Mouse (Mus musculus) hindbrain, postnatal 0 days (tissue): ENCODE results near the gene Ctcf. TPM values are rescaled to one million over a fixed set of nuclear protein-coding genes. Genes with fewer than 3 reads are reported as not detected.

Experiments used
- ATAC-seq: fragments of 200-750 bp; cut with Nextera tagmentation; 2 replicates; pipeline ENCODE4 v1.8.0; 2017; ENCODE audit warnings: mild to moderate bottlenecking, moderate TSS enrichment, moderate library complexity
- DNase-seq: peaks from one replicate; pipeline ENCODE4 v3.0.0-alpha.2; 2015; ENCODE audit warnings: low spot score
- H3K27ac ChIP-seq: fragments of 300-500 bp; sonication (generic); 2 replicates; pipeline ENCODE4 v1.5.1; 2014; ENCODE audit warnings: mild to moderate bottlenecking
- H3K27me3 ChIP-seq: fragments of 300-500 bp; sonication (generic); 2 replicates; pipeline ENCODE4 v1.6.1; 2014; ENCODE audit warnings: low read length, mixed read lengths; ENCODE audit not compliant: insufficient read depth
- H3K36me3 ChIP-seq: fragments of 300-500 bp; sonication (generic); 2 replicates; pipeline ENCODE4 v1.6.1; 2014; ENCODE audit warnings: low read length, mixed read lengths; ENCODE audit not compliant: insufficient read depth
- H3K4me1 ChIP-seq: fragments of 300-500 bp; sonication (generic); 2 replicates; pipeline ENCODE4 v1.6.1; 2014; ENCODE audit warnings: antibody characterized with exemption, low read length, mixed read lengths; ENCODE audit not compliant: insufficient read depth
- H3K4me2 ChIP-seq: fragments of 300-500 bp; sonication (generic); 2 replicates; pipeline ENCODE4 v1.6.1; 2014; ENCODE audit warnings: low read depth, mild to moderate bottlenecking, low read length, moderate library complexity, mixed read lengths
- H3K4me3 ChIP-seq: fragments of 300-500 bp; sonication (generic); 2 replicates; pipeline ENCODE4 v1.5.1; 2014; ENCODE audit warnings: low read length
- H3K9ac ChIP-seq: fragments of 300-500 bp; sonication (generic); replicated peaks from 2 replicates; pipeline ENCODE4 v1.6.1; 2014; ENCODE audit warnings: mild to moderate bottlenecking, low read length, moderate library complexity, mixed read lengths
- H3K9me3 ChIP-seq: fragments of 300-500 bp; sonication (generic); 2 replicates; pipeline ENCODE4 v1.6.1; 2016; ENCODE audit warnings: low read length, mixed read lengths
- CTCF ChIP-seq: IDR thresholded peaks from 2 replicates; pipeline ENCODE4 v1.5.1; 2016; ENCODE audit warnings: antibody characterized with exemption, control low read depth, low read depth
- WGBS: fragments of 180-500 bp; shearing (Covaris S2); extraction: QIAGEN DNeasy Blood & Tissue Kit; methylation state at CpG from one replicate; pipeline ENCODE4 v1.1.7; 2014; 5-methylcytosine and 5-hydroxymethylcytosine counted together
- polyA plus RNA-seq: library from polyadenylated mRNA; unstranded; fragments of >200 nt; fragmentation: Nextera tagmentation; extraction: Ambion mirVana; gene quantifications from 2 replicates; pipeline ENCODE4 v1.2.1, GENCODE M21; 2015
- total RNA-seq: library from RNA; depleted of rRNA; stranded (reverse); fragments of >200 nt; gene quantifications from 2 replicates; pipeline ENCODE4 v1.2.3, GENCODE M21; 2014

The Ctcf gene
- total and polyA plus RNA-seq, 2 experiments from 2014 or later: 35.9 to 88.1 TPM

DNA sequence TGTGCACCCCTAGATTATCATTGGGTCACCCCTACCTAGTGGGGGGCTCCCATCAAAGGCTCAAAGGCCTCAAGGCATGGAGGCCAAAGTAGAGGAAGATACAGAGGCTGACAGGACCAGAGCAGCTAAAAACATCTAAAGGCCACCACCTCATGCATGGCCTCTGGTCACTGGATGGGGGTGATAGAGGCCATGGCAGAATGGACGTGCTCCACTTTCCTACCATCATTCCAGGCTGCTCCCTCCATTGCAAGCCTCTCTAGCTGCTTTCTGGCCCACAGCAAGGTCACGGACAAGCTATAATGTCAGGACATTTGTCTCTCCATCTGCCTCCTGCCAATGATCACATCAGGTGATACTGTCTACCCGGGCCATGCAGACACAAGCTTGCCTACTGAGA is 75.9 kb downstream of the Ctcf start:
- ATAC-seq: no peak
- Histone ChIP-seq H3K27ac (no peak overlapping the region), H3K27me3 (no peaks in the 10 kb centered on the region), H3K9ac (no peak overlapping the region), H3K9me3 (no peaks in the 10 kb centered on the region), H3K4me2 (no peak overlapping the region), H3K36me3 (peaks cover 7% of the 10 kb centered on the region; the same call in 1 of the 2 replicates), H3K4me3 (no peak overlapping the region), H3K4me1 (peaks cover 5% of the 10 kb centered on the region; the same call in 1 of the 2 replicates)
- no peak for DNase-seq
- no peak for TF ChIP-seq CTCF
- 77% methylated on average over 3 of the region's 3 CpGs for WGBS

DNA sequence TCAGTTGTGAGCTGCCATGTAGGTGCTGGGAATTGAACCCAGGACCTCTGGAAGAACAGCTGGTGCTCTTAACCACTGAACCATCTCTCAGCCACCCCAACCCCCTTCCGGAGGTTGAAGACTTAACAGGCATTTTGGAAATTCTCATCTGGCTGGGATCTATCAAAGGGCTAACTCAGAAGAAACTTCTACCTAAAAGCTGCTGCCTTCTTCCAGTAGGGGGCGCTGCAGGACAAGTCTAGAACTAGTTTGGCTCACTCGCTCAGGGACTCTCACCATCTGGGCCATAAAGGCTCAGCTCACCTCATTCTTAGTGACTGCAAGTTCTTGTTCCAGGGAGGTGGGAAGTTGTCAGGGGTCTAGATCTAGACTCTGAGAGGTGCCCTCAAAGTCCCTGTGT is 77.8 kb downstream of the Ctcf start:
- DNase-seq (peak; percentile 92), ATAC-seq (peak; percentile 52)
- 12% methylated on average over 3 of the region's 3 CpGs for WGBS
- no peak overlapping the region for H3K4me3 ChIP-seq
- no peaks in the 10 kb centered on the region for H3K4me1 ChIP-seq
- TF ChIP-seq CTCF: peak; percentile 88
- no peak overlapping the region for H3K9ac ChIP-seq
- H3K4me2 ChIP-seq: no peak overlapping the region
- H3K36me3 ChIP-seq: peaks cover 8% of the 10 kb centered on the region; the same call in 1 of the 2 replicates
- H3K27me3 ChIP-seq: no peaks in the 10 kb centered on the region
- no peaks in the 10 kb centered on the region for H3K9me3 ChIP-seq
- H3K27ac ChIP-seq: no peak overlapping the region

DNA sequence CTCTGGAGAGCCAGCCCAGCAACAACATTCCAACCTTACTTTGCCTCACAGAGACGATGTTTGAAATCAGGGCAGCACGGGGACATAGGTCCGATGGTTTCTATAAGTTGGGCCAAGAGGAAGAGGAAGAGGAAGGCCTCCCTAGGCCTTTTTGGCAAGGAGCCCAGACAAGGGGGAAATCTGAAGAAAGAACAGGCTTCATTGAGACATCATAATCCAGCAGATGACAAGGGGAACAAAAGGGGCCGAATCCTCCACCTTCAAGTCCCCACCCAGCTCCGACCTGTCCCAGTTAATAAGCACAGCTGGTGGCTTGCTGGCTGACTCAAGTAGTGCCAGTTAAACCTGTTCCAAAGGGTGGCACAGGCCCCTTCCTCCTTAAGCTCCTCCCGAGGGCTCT is 78.7 kb downstream of the Ctcf start:
- Histone ChIP-seq H3K4me2 (no peak overlapping the region), H3K4me3 (no peak overlapping the region), H3K27me3 (no peaks in the 10 kb centered on the region), H3K9ac (no peak overlapping the region), H3K27ac (no peak overlapping the region), H3K4me1 (no peaks in the 10 kb centered on the region), H3K9me3 (no peaks in the 10 kb centered on the region), H3K36me3 (peaks cover 8% of the 10 kb centered on the region; the same call in 1 of the 2 replicates)
- DNase-seq: no peak
- no peak for TF ChIP-seq CTCF
- ATAC-seq: no peak
- WGBS: 49% methylated on average over 6 of the region's 6 CpGs

DNA sequence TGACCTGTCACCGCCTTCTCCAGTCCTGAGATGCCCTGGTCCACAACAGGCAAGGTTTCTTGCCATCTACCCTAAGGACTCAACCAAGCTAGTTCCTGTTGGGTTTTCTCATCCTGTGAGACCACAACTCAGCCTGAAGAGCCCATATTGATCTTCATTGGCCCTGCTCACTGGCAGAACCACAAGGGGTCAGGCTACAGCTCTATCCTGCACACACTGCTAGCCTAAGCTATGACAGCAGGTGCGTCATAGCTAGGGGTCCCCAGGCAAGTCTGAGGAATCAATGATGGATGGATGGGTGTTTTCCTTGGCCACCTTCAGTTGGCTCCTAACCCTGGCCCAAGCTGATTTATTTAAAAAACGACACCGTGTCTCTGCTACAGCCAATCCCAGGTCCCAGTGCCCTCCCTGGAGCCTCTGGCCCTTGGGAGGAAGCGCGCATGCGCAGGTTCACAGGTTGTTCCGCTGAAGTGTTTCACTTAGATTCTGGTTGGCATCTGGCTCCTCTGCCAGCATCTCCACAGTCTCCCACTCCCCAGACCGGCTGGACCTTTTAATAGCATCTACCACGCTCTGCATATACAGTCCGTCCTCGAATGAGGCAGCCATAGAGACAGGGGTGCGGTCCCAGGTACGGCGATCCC is 80.1 kb downstream of the Ctcf start:
- no peak overlapping the region for H3K27ac ChIP-seq
- H3K4me1 ChIP-seq: no peaks in the 10 kb centered on the region
- H3K36me3 ChIP-seq: peaks cover 8% of the 10 kb centered on the region; the same call in 1 of the 2 replicates
- DNase-seq (no peak), ATAC-seq (no peak)
- no peaks in the 10 kb centered on the region for H3K27me3 ChIP-seq
- peak; percentile 25; the same call in 1 of the 2 replicates for TF ChIP-seq CTCF
- no peak overlapping the region for H3K4me2 ChIP-seq
- H3K9ac ChIP-seq: no peak overlapping the region
- 96% methylated on average over 15 of the region's 15 CpGs for WGBS
- H3K9me3 ChIP-seq: no peaks in the 10 kb centered on the region
- no peak overlapping the region for H3K4me3 ChIP-seq

DNA sequence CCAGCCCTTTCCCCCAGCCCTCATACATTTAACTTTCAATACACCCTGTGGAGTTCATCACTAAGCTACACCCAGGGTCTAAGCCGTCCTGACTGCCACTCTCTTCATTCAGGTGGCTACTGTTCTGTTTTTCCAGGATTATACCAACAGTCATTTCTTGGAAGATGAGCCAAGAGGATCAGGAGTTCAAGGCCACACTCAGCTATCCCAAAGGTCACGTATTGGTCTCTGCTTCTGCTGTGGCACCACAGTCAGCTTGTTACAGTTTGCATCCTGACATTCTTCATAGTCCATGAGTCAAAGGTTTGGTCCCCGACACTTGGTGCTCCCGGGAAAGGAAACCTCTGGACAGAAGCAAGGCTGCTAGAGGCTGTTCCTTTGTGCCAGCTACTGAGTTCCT is 83.3 kb downstream of the Ctcf start:
- Histone ChIP-seq H3K4me1 (no peaks in the 10 kb centered on the region), H3K4me3 (no peak overlapping the region), H3K9ac (no peak overlapping the region), H3K9me3 (no peaks in the 10 kb centered on the region), H3K36me3 (peaks cover 16% of the 10 kb centered on the region; the same call in 1 of the 2 replicates), H3K27ac (no peak overlapping the region), H3K4me2 (no peak overlapping the region), H3K27me3 (no peaks in the 10 kb centered on the region)
- ATAC-seq (no peak), DNase-seq (no peak)
- TF ChIP-seq CTCF: no peak
- 90% methylated on average over 4 of the region's 4 CpGs for WGBS

DNA sequence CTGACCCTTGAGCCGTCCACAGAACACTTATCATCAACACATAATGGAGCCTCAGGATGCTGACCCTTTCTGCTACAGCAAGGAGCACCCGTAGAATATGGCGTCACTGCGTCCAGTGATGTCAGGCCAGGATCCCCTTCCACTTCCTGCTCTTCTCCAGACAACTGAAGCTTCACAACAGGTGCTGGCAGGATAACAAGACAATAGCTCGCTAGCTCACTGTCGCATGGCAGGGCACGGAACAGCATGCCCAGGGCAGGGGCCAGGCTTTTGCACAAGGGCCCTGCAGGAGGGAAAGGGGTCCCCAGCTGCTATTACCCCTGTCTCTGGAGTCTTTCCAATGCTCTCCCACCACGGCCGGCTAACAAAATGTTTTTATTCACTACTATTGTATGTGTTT is 86.5 kb downstream of the Ctcf start:
- Histone ChIP-seq H3K27me3 (no peaks in the 10 kb centered on the region), H3K4me3 (no peak overlapping the region), H3K4me2 (no peak overlapping the region), H3K27ac (no peak overlapping the region), H3K9ac (no peak overlapping the region), H3K9me3 (no peaks in the 10 kb centered on the region), H3K4me1 (no peaks in the 10 kb centered on the region), H3K36me3 (peaks cover 25% of the 10 kb centered on the region)
- WGBS: 85% methylated on average over 9 of the region's 9 CpGs
- no peak for DNase-seq
- no peak for ATAC-seq
- TF ChIP-seq CTCF: no peak

DNA sequence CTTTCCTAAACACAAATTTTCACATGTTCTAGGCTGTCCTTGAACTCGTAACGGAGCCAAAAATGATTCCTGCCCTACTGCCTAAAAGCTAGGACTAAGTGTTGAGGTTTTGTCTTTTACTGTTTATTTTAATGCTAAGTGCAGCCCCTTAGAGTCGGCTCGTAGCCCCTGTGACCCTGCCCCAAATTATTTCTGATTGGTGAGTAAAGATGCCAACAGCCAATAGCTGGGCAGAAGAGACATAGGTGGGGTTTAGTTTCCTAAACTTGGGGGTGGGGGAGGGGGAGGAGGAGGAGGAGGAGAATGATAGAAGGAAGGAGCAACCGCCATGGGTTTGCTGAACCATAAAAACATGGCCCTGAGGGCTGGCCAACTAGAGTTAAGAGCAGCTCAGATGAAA is 89.4 kb downstream of the Ctcf start:
- peaks cover 29% of the 10 kb centered on the region for H3K36me3 ChIP-seq
- 85% methylated on average over 5 of the region's 5 CpGs for WGBS
- no peak overlapping the region for H3K9ac ChIP-seq
- H3K4me3 ChIP-seq: no peak overlapping the region
- H3K4me1 ChIP-seq: no peaks in the 10 kb centered on the region
- TF ChIP-seq CTCF: no peak
- ATAC-seq: no peak
- no peak overlapping the region for H3K27ac ChIP-seq
- H3K9me3 ChIP-seq: no peaks in the 10 kb centered on the region
- H3K4me2 ChIP-seq: no peak overlapping the region
- no peak for DNase-seq
- no peaks in the 10 kb centered on the region for H3K27me3 ChIP-seq
